Mouse (Mus musculus): ENCODE measurements around the gene Rapgef6. TPM values are rescaled to one million over a fixed set of nuclear protein-coding genes. Genes with fewer than 3 reads are reported as not detected.
A peak's percentile ranks its signal among the peaks of the same experiment; 100 is the strongest.

Gene Rapgef6
- polyA plus RNA-seq, 1 experiment from 2014 or later: 20.1 TPM

- Histone ChIP-seq H3K4me3 (ENCODE audit: low read depth, low read length) (no peak overlapping the region), H3K36me3 (ENCODE audit: control insufficient read depth, insufficient read depth) (peaks cover 11% of the 10 kb centered on the region), H3K27ac (ENCODE audit: low read length) (no peak overlapping the region), H3K9me3 (replicated peaks; ENCODE audit: control insufficient read depth, low read length) (no peaks in the 10 kb centered on the region), H3K9ac (ENCODE audit: low read depth, low read length) (no peak overlapping the region), H3K4me1 (ENCODE audit: control insufficient read depth, low read depth, low read length) (no peaks in the 10 kb centered on the region), H3K27me3 (ENCODE audit: control insufficient read depth, insufficient read depth, low read depth, low read length) (no peaks in the 10 kb centered on the region), H3K4me2 (ENCODE audit: low read depth, low read length) (no peak overlapping the region)
- 48% methylated on average over 4 of the region's 4 CpGs for WGBS (ENCODE audit: insufficient replicate concordance)
- no peak for ATAC-seq (ENCODE audit: low read depth)
Observed at GRCm38 (mm10) chr11:54691179-54691578, 168.5 kb downstream of the Rapgef6 start.

GRCm38 (mm10) chr11:54693696-54694095, 171.0 kb downstream of the Rapgef6 start:
- peaks cover 13% of the 10 kb centered on the region for H3K36me3 ChIP-seq (ENCODE audit: control insufficient read depth, insufficient read depth)
- no peak overlapping the region for H3K4me2 ChIP-seq (ENCODE audit: low read depth, low read length)
- no peak overlapping the region for H3K9ac ChIP-seq (ENCODE audit: low read depth, low read length)
- H3K4me3 ChIP-seq (ENCODE audit: low read depth, low read length): no peak overlapping the region
- H3K9me3 ChIP-seq (replicated peaks; ENCODE audit: control insufficient read depth, low read length): no peaks in the 10 kb centered on the region
- WGBS (ENCODE audit: insufficient replicate concordance): 78% methylated on average over 6 of the region's 6 CpGs
- no peaks in the 10 kb centered on the region for H3K4me1 ChIP-seq (ENCODE audit: control insufficient read depth, low read depth, low read length)
- no peak overlapping the region for H3K27ac ChIP-seq (ENCODE audit: low read length)
- ATAC-seq (ENCODE audit: low read depth): no peak
- no peaks in the 10 kb centered on the region for H3K27me3 ChIP-seq (ENCODE audit: control insufficient read depth, insufficient read depth, low read depth, low read length)

GRCm38 (mm10) chr11:54694291-54694690, 171.6 kb downstream of the Rapgef6 start:
- no peaks in the 10 kb centered on the region for H3K9me3 ChIP-seq (replicated peaks; ENCODE audit: control insufficient read depth, low read length)
- no peak overlapping the region for H3K4me3 ChIP-seq (ENCODE audit: low read depth, low read length)
- H3K4me2 ChIP-seq (ENCODE audit: low read depth, low read length): no peak overlapping the region
- H3K9ac ChIP-seq (ENCODE audit: low read depth, low read length): no peak overlapping the region
- H3K4me1 ChIP-seq (ENCODE audit: control insufficient read depth, low read depth, low read length): no peaks in the 10 kb centered on the region
- no peaks in the 10 kb centered on the region for H3K27me3 ChIP-seq (ENCODE audit: control insufficient read depth, insufficient read depth, low read depth, low read length)
- no peak overlapping the region for H3K27ac ChIP-seq (ENCODE audit: low read length)
- ATAC-seq (ENCODE audit: low read depth): no peak
- peaks cover 13% of the 10 kb centered on the region for H3K36me3 ChIP-seq (ENCODE audit: control insufficient read depth, insufficient read depth)
- 69% methylated on average over 8 of the region's 8 CpGs for WGBS (ENCODE audit: insufficient replicate concordance)

- no peak for ATAC-seq (ENCODE audit: low read depth)
- H3K36me3 ChIP-seq (ENCODE audit: control insufficient read depth, insufficient read depth): peaks cover 7% of the 10 kb centered on the region
- H3K4me2 ChIP-seq (ENCODE audit: low read depth, low read length): no peak overlapping the region
- no peak overlapping the region for H3K4me3 ChIP-seq (ENCODE audit: low read depth, low read length)
- no peaks in the 10 kb centered on the region for H3K27me3 ChIP-seq (ENCODE audit: control insufficient read depth, insufficient read depth, low read depth, low read length)
- no peaks in the 10 kb centered on the region for H3K9me3 ChIP-seq (replicated peaks; ENCODE audit: control insufficient read depth, low read length)
- WGBS (ENCODE audit: insufficient replicate concordance): 54% methylated on average over 4 of the region's 4 CpGs
- no peak overlapping the region for H3K9ac ChIP-seq (ENCODE audit: low read depth, low read length)
- H3K27ac ChIP-seq (ENCODE audit: low read length): no peak overlapping the region
- no peaks in the 10 kb centered on the region for H3K4me1 ChIP-seq (ENCODE audit: control insufficient read depth, low read depth, low read length)
Observed at GRCm38 (mm10) chr11:54695951-54696350, 173.3 kb downstream of the Rapgef6 start.

- Histone ChIP-seq H3K4me3 (ENCODE audit: low read depth, low read length) (no peak overlapping the region), H3K36me3 (ENCODE audit: control insufficient read depth, insufficient read depth) (peaks cover 5% of the 10 kb centered on the region), H3K4me1 (ENCODE audit: control insufficient read depth, low read depth, low read length) (no peaks in the 10 kb centered on the region), H3K9ac (ENCODE audit: low read depth, low read length) (no peak overlapping the region), H3K27ac (ENCODE audit: low read length) (no peak overlapping the region), H3K27me3 (ENCODE audit: control insufficient read depth, insufficient read depth, low read depth, low read length) (no peaks in the 10 kb centered on the region), H3K9me3 (replicated peaks; ENCODE audit: control insufficient read depth, low read length) (no peaks in the 10 kb centered on the region), H3K4me2 (ENCODE audit: low read depth, low read length) (no peak overlapping the region)
- 93% methylated on average over 5 of the region's 5 CpGs for WGBS (ENCODE audit: insufficient replicate concordance)
- no peak for ATAC-seq (ENCODE audit: low read depth)
Observed at GRCm38 (mm10) chr11:54697611-54698010, 175.0 kb downstream of the Rapgef6 start.

- Histone ChIP-seq H3K36me3 (ENCODE audit: control insufficient read depth, insufficient read depth) (peaks cover 5% of the 10 kb centered on the region), H3K9ac (ENCODE audit: low read depth, low read length) (no peak overlapping the region), H3K27ac (ENCODE audit: low read length) (no peak overlapping the region), H3K4me2 (ENCODE audit: low read depth, low read length) (no peak overlapping the region), H3K27me3 (ENCODE audit: control insufficient read depth, insufficient read depth, low read depth, low read length) (no peaks in the 10 kb centered on the region), H3K4me1 (ENCODE audit: control insufficient read depth, low read depth, low read length) (no peaks in the 10 kb centered on the region), H3K4me3 (ENCODE audit: low read depth, low read length) (no peak overlapping the region), H3K9me3 (replicated peaks; ENCODE audit: control insufficient read depth, low read length) (no peaks in the 10 kb centered on the region)
- 53% methylated on average over 7 of the region's 7 CpGs for WGBS (ENCODE audit: insufficient replicate concordance)
- no peak for ATAC-seq (ENCODE audit: low read depth)
Observed at GRCm38 (mm10) chr11:54698636-54699035, 176.0 kb downstream of the Rapgef6 start.

GRCm38 (mm10) chr11:54699972-54700371, 177.3 kb downstream of the Rapgef6 start:
- H3K36me3 ChIP-seq (ENCODE audit: control insufficient read depth, insufficient read depth): peaks cover 5% of the 10 kb centered on the region
- no peaks in the 10 kb centered on the region for H3K4me1 ChIP-seq (ENCODE audit: control insufficient read depth, low read depth, low read length)
- no peaks in the 10 kb centered on the region for H3K9me3 ChIP-seq (replicated peaks; ENCODE audit: control insufficient read depth, low read length)
- H3K27me3 ChIP-seq (ENCODE audit: control insufficient read depth, insufficient read depth, low read depth, low read length): no peaks in the 10 kb centered on the region
- H3K4me3 ChIP-seq (ENCODE audit: low read depth, low read length): no peak overlapping the region
- WGBS (ENCODE audit: insufficient replicate concordance): 30% methylated on average over 3 of the region's 3 CpGs
- H3K27ac ChIP-seq (ENCODE audit: low read length): no peak overlapping the region
- no peak overlapping the region for H3K4me2 ChIP-seq (ENCODE audit: low read depth, low read length)
- ATAC-seq (ENCODE audit: low read depth): 0 out of 2 replicates have a peak, but pooled peaks have one; percentile 16
- H3K9ac ChIP-seq (ENCODE audit: low read depth, low read length): no peak overlapping the region

GRCm38 (mm10) chr11:54701848-54702247, 179.2 kb downstream of the Rapgef6 start:
- Histone ChIP-seq H3K4me2 (ENCODE audit: low read depth, low read length) (no peak overlapping the region), H3K36me3 (ENCODE audit: control insufficient read depth, insufficient read depth) (peaks cover under 1% of the 10 kb centered on the region), H3K9ac (ENCODE audit: low read depth, low read length) (no peak overlapping the region), H3K27me3 (ENCODE audit: control insufficient read depth, insufficient read depth, low read depth, low read length) (no peaks in the 10 kb centered on the region), H3K9me3 (replicated peaks; ENCODE audit: control insufficient read depth, low read length) (no peaks in the 10 kb centered on the region), H3K27ac (ENCODE audit: low read length) (no peak overlapping the region), H3K4me1 (ENCODE audit: control insufficient read depth, low read depth, low read length) (no peaks in the 10 kb centered on the region), H3K4me3 (ENCODE audit: low read depth, low read length) (no peak overlapping the region)
- 56% methylated on average over 8 of the region's 8 CpGs for WGBS (ENCODE audit: insufficient replicate concordance)
- no peak for ATAC-seq (ENCODE audit: low read depth)

GRCm38 (mm10) chr11:54703306-54703705, 180.7 kb downstream of the Rapgef6 start:
- 30% methylated on average over 4 of the region's 4 CpGs for WGBS (ENCODE audit: insufficient replicate concordance)
- no peaks in the 10 kb centered on the region for H3K4me1 ChIP-seq (ENCODE audit: control insufficient read depth, low read depth, low read length)
- H3K27ac ChIP-seq (ENCODE audit: low read length): no peak overlapping the region
- no peaks in the 10 kb centered on the region for H3K36me3 ChIP-seq (ENCODE audit: control insufficient read depth, insufficient read depth)
- H3K4me3 ChIP-seq (ENCODE audit: low read depth, low read length): no peak overlapping the region
- H3K9me3 ChIP-seq (replicated peaks; ENCODE audit: control insufficient read depth, low read length): no peaks in the 10 kb centered on the region
- H3K9ac ChIP-seq (ENCODE audit: low read depth, low read length): no peak overlapping the region
- ATAC-seq (ENCODE audit: low read depth): no peak
- no peaks in the 10 kb centered on the region for H3K27me3 ChIP-seq (ENCODE audit: control insufficient read depth, insufficient read depth, low read depth, low read length)
- H3K4me2 ChIP-seq (ENCODE audit: low read depth, low read length): no peak overlapping the region

Measured in liver, embryonic 16.5 days (tissue).